Mouse (Mus musculus) liver, embryonic 11.5 days (tissue): ENCODE measurements at regions not wholly inside any gene's neighbourhood (a gene's known extent, or its start where the extent isn't known, plus 50 kb on each side); places are given as distances from the start of the nearest gene placed in this dataset.

Experiments used
- ATAC-seq: fragments of 200-750 bp; cut with Nextera tagmentation; replicated peaks from 2 replicates; pipeline ENCODE4 v1.8.0; 2017; ENCODE audit warnings: moderate number of reproducible peaks, mild to moderate bottlenecking, moderate TSS enrichment, moderate library complexity; ENCODE audit not compliant: low FRiP score
- DNase-seq: peaks from one replicate; pipeline ENCODE4 v3.0.0-alpha.2; 2017; ENCODE audit warnings: low spot score
- H3K27ac ChIP-seq: fragments of 300-500 bp; sonication (generic); 2 replicates; pipeline ENCODE4 v1.5.1; 2014; ENCODE audit warnings: mild to moderate bottlenecking, low read depth, low read length, control low read depth
- H3K27me3 ChIP-seq: fragments of 300-500 bp; sonication (generic); replicated peaks from 2 replicates; pipeline ENCODE4 v1.6.1; 2014; ENCODE audit warnings: low read length, mixed read lengths; ENCODE audit not compliant: control insufficient read depth, insufficient read depth
- H3K36me3 ChIP-seq: fragments of 300-500 bp; sonication (generic); 2 replicates; pipeline ENCODE4 v1.6.1; 2014; ENCODE audit warnings: mild to moderate bottlenecking, low read length, moderate library complexity, mixed read lengths; ENCODE audit not compliant: control insufficient read depth, insufficient read depth
- H3K4me1 ChIP-seq: fragments of 300-500 bp; sonication (generic); replicated peaks from 2 replicates; pipeline ENCODE4 v1.6.1; 2014; ENCODE audit warnings: low read length, mixed read lengths; ENCODE audit not compliant: control insufficient read depth, insufficient read depth
- H3K4me2 ChIP-seq: fragments of 300-500 bp; sonication (generic); 2 replicates; pipeline ENCODE4 v1.6.1; 2014; ENCODE audit warnings: mild to moderate bottlenecking, control low read depth, moderate library complexity
- H3K4me3 ChIP-seq: fragments of 300-500 bp; sonication (generic); 2 replicates; pipeline ENCODE4 v1.5.1; 2014; ENCODE audit warnings: low read depth, low read length, control low read depth
- H3K9ac ChIP-seq: fragments of 300-500 bp; sonication (generic); 2 replicates; pipeline ENCODE4 v1.6.1; 2014; ENCODE audit warnings: low read depth, low read length, control low read depth
- H3K9me3 ChIP-seq: fragments of 300-500 bp; sonication (generic); 2 replicates; pipeline ENCODE4 v1.6.1; 2016; ENCODE audit warnings: low read length, inconsistent platforms, mixed read lengths; ENCODE audit not compliant: control insufficient read depth
- WGBS: fragments of 180-500 bp; shearing (Covaris S2); extraction: QIAGEN DNeasy Blood & Tissue Kit; methylation state at CpG from one replicate; pipeline ENCODE4 v1.1.7; 2014; 5-methylcytosine and 5-hydroxymethylcytosine counted together

GRCm38 (mm10) chr1:69746575-69747290, 59.7 kb upstream of the Ikzf2 start:
- Histone ChIP-seq H3K4me3 (no peak overlapping the region), H3K36me3 (no peaks in the 10 kb centered on the region), H3K27me3 (no peaks in the 10 kb centered on the region), H3K4me2 (peak overlapping the region; percentile 41), H3K9me3 (no peaks in the 10 kb centered on the region), H3K27ac (no peak overlapping the region), H3K4me1 (no peaks in the 10 kb centered on the region; the same call in 1 of the 2 replicates), H3K9ac (no peak overlapping the region)
- DNase-seq (no peak), ATAC-seq (peak; percentile 96)
- WGBS: 35% methylated on average over 5 of the region's 5 CpGs

GRCm38 (mm10) chr1:69752724-69753123, 65.7 kb upstream of the Ikzf2 start:
- ATAC-seq: no peak
- Histone ChIP-seq H3K4me3 (no peak overlapping the region), H3K4me2 (no peak overlapping the region), H3K9me3 (no peaks in the 10 kb centered on the region), H3K27me3 (no peaks in the 10 kb centered on the region), H3K4me1 (no peaks in the 10 kb centered on the region), H3K36me3 (no peaks in the 10 kb centered on the region), H3K9ac (no peak overlapping the region), H3K27ac (no peak overlapping the region)
- 36% methylated on average over 1 of the region's 1 CpGs for WGBS
- no peak for DNase-seq

GRCm38 (mm10) chr1:69757702-69758101, 69.1 kb upstream of the Spag16 start:
- Histone ChIP-seq H3K36me3 (no peaks in the 10 kb centered on the region), H3K27ac (no peak overlapping the region), H3K9ac (no peak overlapping the region), H3K27me3 (no peaks in the 10 kb centered on the region), H3K4me2 (no peak overlapping the region), H3K4me3 (no peak overlapping the region), H3K9me3 (no peaks in the 10 kb centered on the region), H3K4me1 (no peaks in the 10 kb centered on the region)
- no peak for DNase-seq
- WGBS: 97% methylated on average over 1 of the region's 1 CpGs
- ATAC-seq: no peak

- H3K4me2 ChIP-seq: peak overlapping the region; percentile 35
- H3K9me3 ChIP-seq: no peaks in the 10 kb centered on the region
- no peak overlapping the region for H3K27ac ChIP-seq
- H3K4me3 ChIP-seq: no peak overlapping the region
- H3K27me3 ChIP-seq: no peaks in the 10 kb centered on the region
- 61% methylated on average over 13 of the region's 13 CpGs for WGBS
- no peak overlapping the region for H3K9ac ChIP-seq
- no peak for DNase-seq
- H3K4me1 ChIP-seq: no peaks in the 10 kb centered on the region
- H3K36me3 ChIP-seq: no peaks in the 10 kb centered on the region
- ATAC-seq: no peak
These were observed 67.2 kb upstream of the Spag16 start for GRCm38 (mm10) chr1:69759544-69759943.

GRCm38 (mm10) chr1:69768714-69769113, 58.1 kb upstream of the Spag16 start:
- ATAC-seq (no peak), DNase-seq (no peak)
- Histone ChIP-seq H3K4me2 (no peak overlapping the region), H3K4me1 (no peaks in the 10 kb centered on the region), H3K27ac (no peak overlapping the region), H3K4me3 (no peak overlapping the region), H3K9ac (no peak overlapping the region), H3K9me3 (no peaks in the 10 kb centered on the region), H3K36me3 (no peaks in the 10 kb centered on the region), H3K27me3 (no peaks in the 10 kb centered on the region)
- 70% methylated on average over 11 of the region's 11 CpGs for WGBS

- Histone ChIP-seq H3K4me3 (no peak overlapping the region), H3K36me3 (no peaks in the 10 kb centered on the region), H3K9me3 (no peaks in the 10 kb centered on the region), H3K27ac (no peak overlapping the region), H3K9ac (no peak overlapping the region), H3K4me1 (no peaks in the 10 kb centered on the region), H3K27me3 (no peaks in the 10 kb centered on the region), H3K4me2 (no peak overlapping the region)
- 62% methylated on average over 8 of the region's 8 CpGs for WGBS
- DNase-seq (no peak), ATAC-seq (no peak)
These were observed 56.6 kb upstream of the Spag16 start for GRCm38 (mm10) chr1:69770209-69770608.

GRCm38 (mm10) chr1:69771436-69771835, 55.3 kb upstream of the Spag16 start:
- Histone ChIP-seq H3K4me2 (no peak overlapping the region), H3K27ac (no peak overlapping the region), H3K27me3 (no peaks in the 10 kb centered on the region)

DNA sequence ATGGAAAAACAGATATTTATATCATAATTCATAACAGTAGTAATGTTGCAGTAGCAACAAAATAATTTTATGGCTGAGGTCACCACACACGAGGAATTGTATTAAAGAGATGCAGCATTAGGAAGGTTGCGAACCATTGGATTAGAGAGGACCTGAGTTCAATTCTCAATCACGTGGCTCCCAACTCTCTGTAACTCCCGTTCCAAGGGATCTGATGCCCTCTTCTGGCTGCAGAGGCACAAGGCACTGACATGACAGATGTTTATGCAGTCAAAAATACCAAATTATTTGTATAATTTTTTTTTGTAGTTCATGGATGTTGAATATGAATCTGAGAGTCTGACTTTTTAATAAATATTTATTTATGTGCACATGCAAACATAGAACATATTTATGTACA, 51.2 kb upstream of the Spag16 start:
- Histone ChIP-seq H3K9me3 (no peaks in the 10 kb centered on the region), H3K4me1 (no peaks in the 10 kb centered on the region), H3K27me3 (no peaks in the 10 kb centered on the region), H3K4me2 (no peak overlapping the region), H3K4me3 (no peak overlapping the region), H3K27ac (no peak overlapping the region), H3K36me3 (no peaks in the 10 kb centered on the region), H3K9ac (no peak overlapping the region)
- DNase-seq: no peak
- no peak for ATAC-seq
- WGBS: 58% methylated on average over 4 of the region's 4 CpGs

More at GRCm38 (mm10) chr1:69771436-69771835, 55.3 kb upstream of the Spag16 start:
- H3K9ac ChIP-seq: no peak overlapping the region
- WGBS: 98% methylated on average over 2 of the region's 2 CpGs
- ATAC-seq (no peak), DNase-seq (no peak)
- H3K4me3 ChIP-seq: no peak overlapping the region
- no peaks in the 10 kb centered on the region for H3K36me3 ChIP-seq
- H3K4me1 ChIP-seq: no peaks in the 10 kb centered on the region
- H3K9me3 ChIP-seq: no peaks in the 10 kb centered on the region
